Mouse (Mus musculus) kidney, postnatal 10 days (tissue): ENCODE data around the gene Gm10961.
"Not testable (repeated sequence)": the region's sequence is repeated elsewhere in the genome, so short reads cannot be mapped to it uniquely, and the experiment has no call there.

Source experiments
- DNase-seq: peaks from one replicate; pipeline ENCODE4 v3.0.0; 2021; ENCODE audit warnings: mixed read lengths

Gm10961 gene

DNA sequence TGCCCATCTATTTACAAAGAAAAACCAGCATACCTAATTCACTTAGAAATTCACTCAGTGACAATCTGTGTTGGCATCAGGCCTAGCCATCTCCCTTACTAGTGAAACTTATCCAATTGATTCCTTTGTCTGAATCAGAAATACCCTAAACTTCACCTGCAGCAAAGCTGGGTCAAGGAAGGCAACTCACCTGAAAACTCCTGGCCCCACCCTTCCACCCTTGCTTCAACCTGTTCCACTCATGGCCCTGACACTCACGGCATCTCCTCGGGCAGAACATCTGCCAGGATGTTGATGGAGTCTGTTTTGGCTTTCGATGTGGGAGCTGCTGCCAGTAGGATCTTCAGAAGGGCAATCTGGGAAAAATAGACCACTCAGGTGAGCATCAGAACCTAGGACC is 13.3 kb upstream of the Gm10961 start:
- DNase-seq: no peak

DNA sequence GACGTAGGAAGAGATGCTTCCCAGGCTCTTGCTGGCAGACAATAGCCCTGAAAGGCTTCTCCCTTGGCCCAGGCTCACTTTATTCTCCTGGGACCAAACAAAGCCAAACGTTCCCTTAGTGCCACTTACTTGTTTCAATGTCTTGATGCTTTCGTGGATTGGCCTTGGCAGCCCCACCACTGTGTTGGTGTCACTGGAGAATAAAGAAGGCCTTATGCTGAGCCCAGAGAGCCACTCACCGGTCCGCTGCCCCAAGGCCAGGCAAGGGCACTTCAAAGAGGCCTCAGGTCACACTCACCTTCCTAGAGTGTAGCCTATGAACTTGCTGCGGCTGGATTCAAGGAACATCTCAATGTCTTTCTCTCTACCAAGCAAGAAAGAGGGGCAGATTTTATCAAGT is 11.2 kb upstream of the Gm10961 start:
- no peak for DNase-seq

DNA sequence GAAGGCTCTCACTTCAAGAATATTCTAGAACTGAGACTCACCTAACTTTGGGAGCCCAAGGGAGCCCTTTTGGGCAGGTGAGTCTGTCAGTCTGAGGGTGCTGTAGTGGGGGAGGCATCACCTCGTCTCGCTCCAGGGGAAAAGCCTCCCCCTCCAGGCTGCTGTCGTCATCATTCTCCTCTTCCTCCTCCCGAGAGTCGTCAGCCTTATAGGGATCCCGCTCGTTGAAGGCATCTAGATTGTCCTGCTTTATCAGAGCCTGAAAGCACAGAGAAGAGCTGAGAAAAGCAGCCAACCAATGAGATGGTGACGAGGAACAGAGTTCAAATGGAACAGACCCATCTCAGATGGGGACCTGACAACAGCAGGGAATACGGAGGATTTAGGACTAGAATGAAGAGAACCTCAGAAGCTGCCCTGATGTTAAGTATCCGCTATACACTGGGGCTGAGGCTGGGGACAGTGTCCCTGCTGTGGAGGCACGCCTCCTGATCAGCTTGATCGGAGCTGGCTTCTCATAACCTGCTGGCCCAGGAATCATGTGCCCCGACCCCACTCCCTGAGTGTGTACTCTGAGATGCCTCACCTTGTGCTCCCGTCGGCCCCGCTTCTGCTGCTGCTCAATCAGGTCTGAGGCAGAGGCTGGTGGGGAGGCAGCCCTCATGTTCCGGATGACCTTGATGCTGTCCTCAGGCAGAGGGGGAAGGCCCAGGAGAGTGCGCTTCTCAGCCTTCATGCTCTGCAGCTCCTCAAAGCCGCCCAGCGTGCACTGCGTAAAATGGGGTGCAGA is 9.6 kb upstream of the Gm10961 start:
- DNase-seq: no peak

DNA sequence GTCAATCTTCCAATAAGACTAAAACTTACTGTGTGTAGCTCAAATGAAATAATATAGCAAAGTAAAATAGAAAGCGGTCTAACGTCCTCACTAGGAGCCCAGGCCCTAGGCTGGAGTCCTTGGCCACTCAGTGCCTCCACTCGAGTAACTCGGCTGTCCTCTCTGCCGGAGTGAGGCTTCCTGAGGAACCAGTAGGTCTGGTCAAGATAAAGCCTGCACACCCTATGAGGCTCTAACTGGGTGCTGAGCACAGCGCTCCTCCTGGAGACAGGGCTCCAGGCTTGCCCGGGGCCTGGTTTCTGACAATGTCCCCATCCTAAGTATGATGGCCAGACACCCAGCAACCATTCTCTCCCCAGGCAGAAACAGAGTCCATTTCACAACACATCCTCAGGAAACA is 8.6 kb upstream of the Gm10961 start:
- DNase-seq: no peak

DNA sequence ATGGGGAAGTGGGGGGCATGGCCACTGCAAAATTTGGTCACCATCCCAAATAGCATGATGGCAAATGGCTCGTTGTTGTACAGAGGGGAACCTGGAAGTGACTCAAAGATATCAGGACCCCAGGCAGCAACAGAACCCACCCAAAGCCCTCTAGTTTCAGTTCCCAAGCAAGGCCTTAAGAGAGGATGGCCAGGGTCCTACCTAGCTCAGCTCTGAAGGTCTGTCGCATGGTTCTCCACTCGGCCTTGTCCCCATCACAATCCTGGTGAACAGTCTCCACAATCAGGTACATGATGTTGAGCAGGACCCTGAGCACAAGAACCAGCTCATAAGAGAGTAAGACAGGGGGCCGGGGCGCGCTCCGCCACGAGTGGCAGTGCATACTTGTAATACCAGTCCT is 6.7 kb upstream of the Gm10961 start:
- no peak for DNase-seq

DNA sequence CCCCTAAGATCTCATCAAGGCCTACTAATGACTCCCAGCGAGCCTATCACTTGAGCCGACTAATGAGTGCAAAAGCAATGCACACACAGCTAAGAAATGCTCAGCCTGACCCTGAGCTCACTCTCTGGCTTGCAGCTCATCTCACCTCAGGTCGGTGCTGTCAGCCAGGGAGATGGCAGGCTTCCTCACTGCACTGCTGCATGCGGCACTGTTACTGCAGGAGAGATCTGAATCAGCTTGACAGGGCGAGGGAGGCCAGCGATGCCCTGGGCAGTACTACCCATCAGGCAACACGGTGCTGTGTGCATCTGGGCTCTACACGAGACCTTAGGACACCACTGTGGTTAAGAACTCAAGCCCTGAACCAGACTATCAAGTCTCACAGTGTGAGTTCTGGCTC is 5.6 kb upstream of the Gm10961 start:
- no peak for DNase-seq

DNA sequence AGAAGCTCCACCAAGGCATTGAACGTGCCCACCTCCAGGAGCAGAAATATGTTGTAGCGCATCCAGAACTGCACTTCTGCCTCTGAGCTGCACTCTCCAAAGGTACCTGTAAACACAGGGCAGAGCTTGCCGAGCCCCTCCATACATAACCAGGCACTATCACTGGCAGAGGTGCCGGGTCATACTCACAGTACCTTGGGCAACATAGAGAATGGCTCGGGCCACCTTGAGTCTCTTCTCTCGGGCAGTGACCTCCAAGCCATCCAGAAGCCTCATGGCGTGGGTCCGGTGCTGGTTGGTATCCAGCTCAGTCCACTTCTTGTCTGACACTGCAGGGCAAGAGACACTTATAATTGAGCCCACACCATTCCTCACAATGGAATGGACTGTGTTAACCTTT is 4.4 kb upstream of the Gm10961 start:
- no peak for DNase-seq

DNA sequence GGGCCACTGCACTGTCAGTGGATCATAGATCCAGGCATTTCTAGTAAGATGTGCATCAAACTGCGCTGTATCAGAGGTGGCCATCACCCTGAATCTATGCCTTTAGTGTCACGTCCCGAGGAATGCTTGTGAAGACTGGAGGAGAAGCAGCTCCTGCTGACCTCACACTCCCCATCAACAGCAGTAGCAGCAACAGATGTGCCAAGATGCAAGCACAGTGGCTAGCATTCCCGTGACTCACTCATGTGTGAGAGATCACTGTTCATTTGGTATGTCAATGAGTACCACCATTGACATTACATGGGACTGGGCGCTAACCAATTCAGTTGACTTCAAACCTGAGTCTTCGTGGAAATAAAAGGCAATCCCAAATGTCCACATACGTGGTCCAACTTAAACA is 3.5 kb upstream of the Gm10961 start:
- DNase-seq: no peak

DNA sequence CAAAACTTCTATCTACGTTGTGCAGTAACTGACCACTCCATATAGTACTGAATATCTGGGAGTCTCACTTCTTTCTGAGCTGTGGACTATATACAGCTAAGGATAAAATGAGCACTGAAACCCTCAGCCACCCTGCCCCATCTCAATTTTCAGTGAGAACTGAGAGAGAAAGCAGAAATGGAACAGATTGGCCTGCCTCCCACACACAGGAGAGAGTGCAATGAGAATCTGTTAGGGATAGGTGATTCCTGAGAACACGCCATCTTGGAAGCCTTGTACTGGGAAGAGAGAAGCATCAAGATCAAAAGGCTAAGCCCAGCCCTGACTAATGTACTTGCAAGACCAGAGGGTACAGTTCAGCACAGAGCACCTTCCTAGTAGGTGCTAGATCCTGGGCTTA is 2.6 kb upstream of the Gm10961 start:
- DNase-seq: no peak

DNA sequence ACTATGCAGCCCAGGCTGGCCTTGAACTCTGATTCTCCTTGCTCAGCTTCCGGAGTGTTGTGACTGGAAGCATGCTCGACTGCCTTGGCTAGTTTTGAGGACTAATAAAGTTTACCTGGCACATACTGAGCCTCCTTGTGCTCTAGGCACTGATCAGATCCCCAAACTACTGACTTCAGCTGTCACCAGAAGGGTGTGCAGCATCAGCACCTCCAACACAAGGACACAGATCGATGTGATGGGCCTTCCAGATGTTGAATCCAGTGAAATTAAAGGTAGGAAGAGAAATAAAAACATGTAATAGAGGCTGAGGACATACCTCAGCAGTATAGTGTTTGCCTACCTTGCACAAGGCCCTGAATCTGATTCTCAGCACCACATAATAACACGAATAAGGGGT is 1.7 kb upstream of the Gm10961 start:
- DNase-seq: no peak

DNA sequence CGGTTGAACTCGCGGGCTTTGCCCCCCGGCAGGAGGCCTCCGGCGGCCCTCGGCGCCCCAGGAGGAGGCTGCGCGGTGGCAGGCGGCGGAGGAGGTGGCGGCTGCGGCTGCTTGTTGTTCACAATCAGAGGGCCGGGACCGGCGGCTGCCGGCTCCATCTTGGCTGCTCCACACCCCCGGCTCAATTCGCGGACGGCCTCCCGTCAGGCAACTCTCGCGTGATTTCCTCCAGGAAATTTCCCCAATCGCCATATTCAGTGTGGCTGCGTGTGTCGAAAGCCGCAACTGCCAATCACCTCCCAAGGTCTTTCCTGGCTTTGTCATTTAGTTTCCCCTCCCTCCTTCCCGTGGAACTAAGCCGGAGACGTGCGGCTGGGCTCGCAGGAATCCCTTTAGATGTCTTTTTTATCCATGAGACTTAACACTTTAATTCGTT is 419 bp downstream of the Gm10961 start, which contains the start of gene Strip1:
Strip1 (minus strand) TSS at position 172 of the 436 bp plus-strand sequence.
- DNase-seq: peak; percentile 96

DNA sequence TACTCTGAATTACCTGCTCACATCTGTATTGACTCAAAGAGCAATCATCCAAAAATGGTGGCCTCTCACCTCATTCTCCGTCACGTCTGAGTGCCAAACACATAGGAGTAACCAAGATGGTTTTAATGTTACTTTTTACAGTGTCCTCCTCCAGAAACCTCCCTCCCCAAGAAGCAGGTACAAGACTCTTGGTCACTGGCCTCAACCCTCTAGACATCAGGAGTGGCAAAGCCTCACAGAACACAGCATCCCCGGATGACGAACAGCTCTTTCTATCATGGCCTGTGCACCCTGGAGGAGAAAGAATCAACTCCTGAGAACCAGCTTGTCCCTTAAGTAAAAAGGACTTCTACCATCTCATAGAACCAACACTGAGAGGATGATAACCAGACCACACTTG is 1.7 kb downstream of the Gm10961 start:
- DNase-seq: no peak

DNA sequence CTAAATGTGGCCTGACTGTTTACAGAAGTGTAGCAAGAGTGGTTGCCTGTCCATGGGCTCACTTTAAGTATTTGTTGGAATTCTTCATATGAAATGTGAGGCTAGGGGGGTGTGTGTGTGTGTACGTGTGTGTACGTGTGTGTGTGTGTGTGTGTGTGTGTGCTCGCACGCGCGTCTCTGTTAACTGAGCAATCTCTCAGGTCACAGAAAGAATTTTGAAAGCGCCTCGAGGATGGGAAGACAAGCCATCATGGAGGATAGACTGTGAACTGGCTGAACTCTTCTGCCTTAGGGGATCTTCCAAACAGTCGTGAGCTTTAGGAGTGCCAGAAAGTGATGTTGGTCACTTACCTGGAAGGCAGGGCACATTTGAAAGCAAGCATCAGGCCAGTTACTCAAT is 2.8 kb downstream of the Gm10961 start:
- no peak for DNase-seq

DNA sequence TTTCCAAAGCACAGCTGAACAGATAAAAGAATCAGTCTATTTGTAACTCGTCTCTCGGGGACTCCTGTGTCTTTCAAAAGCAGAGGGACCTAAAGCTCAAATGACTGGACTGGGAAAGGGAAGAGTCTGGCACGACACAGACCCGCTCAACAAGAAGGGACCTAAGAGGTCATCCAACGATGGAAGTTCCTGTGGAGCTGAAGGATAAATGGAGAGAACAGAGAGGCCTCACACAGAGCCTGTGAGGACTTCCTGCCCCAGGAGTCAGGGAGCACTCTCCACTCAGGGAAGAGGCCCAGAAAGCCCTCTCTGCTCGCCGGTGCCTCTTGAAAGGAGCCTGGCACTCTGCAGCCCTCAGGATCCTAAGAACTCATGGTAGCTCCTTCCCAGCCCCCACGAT is 4.7 kb downstream of the Gm10961 start:
- DNase-seq: no peak

DNA sequence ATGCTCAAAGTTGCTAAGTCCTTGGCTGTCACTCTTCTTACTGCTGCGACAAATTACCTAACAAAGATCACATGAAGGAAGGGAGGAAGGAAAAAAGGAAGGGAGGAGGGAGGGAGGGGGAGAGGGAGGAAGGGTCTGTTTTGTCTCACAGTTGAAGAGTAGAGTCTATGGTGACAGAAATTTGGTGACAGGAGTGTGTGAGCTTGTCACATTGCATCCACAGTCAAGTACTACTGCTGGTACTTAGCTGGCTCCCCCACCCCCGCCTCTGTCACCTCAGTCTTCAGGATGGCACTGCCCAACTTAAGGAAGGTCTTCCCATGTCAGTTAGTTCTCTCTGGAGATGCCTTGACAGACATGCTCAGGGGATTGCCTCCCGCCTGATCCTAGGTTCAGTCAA is 5.1 kb downstream of the Gm10961 start:
- DNase-seq: peak; percentile 0

DNA sequence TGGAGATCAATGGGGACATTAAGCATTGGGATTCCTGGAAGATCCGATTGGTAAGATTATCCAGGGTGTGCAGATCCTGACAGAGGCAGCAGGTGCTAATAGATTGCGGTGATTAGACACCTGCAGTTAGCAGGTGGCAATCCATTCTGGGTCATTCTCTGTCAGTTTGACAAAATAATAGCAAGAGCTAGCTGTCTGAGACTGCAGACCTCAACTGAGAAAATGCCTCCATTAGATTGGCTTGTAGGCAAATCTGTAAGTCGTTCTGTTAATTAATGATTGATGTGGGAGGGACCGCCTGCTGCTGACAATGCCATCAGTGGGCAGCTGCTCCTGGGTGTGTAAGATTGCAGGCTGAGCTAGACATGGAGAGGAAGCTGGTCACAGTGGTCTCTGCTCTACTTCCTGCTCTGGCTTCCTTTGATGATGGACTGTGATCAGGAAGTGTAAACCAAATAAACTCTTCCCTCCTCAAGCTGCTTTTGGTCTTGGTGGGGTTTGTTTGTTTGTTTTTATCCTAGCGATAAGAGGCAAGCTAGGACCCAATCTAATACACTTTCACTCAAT is 6.6 kb downstream of the Gm10961 start:
- no peak for DNase-seq

DNA sequence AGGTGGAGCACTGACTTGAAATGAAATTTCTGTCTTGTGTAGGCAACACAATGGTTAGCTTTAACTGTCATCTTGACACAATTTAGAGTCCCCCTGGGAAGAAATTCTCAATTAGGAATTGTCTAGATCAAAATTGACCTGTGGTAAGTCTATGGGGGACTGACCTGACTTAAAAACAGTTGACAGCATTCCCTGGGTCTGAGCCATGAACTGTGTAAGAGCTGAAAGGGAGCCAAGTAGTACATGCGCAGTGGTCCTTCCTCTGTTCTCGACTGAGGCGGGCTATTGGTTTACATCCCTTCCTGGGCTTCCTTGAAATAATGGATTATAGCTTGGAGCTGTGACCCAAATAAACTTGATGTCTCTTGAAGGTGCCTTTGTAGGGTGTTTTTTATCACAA is 15.8 kb downstream of the Gm10961 start:
- peak; percentile 30 for DNase-seq

DNA sequence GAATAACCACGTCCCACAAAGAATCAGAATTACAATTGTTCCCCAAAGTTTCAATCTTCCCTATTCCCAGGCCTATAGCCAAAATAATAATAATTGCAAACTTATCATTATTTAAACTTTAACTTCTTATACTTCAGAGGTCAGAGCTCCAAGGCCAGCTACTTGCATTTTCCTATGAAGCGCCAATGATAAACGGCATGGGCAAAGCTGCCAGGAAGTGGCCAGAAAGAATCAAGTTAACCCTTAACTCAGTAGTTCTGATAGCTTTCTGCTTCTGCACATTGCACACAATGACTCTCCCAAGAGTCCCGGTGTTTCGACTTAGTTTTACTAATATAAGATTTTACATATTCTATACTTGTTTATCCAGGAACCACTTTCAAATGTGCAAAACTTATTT is 19.2 kb downstream of the Gm10961 start:
- DNase-seq: not testable (repeated sequence)

DNA sequence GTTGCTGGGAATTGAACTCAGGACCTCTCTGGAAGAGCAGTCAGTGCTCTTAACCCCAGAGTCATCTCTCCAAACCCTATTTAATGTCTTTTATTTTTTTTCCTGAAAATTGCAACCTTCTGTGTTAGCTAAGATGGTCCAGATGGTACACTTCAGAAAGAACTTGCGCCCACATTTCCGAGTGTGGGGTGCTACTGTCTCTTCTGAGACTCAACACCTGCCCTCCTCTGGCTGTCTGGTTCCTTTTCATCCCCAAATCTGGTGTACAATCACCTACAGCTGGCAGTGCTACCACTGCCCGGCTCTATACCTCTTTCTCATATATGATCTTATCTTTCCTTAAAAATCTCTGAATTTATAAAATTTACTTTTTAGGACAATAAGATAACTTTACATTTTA is 21.8 kb downstream of the Gm10961 start:
- no peak for DNase-seq

DNA sequence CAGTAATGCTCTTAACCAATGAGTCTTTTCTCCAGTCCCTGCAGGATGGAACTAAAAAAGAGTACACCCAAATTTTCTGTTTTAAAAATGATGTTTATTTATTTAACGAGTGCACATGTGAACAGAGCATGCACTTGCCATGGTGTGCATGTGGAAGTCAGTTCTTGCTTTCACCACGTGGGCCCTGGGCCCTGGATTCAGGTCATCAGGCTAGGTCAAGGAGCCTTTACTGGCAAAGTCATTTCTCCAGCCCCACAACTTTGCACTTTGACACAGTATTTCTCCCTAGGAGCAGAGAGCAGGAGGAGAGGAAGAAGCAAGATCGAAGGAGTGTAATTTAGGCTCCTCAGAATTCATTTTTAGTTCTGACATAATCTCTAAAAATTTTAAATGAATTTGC is 23.7 kb downstream of the Gm10961 start:
- no peak for DNase-seq

DNA sequence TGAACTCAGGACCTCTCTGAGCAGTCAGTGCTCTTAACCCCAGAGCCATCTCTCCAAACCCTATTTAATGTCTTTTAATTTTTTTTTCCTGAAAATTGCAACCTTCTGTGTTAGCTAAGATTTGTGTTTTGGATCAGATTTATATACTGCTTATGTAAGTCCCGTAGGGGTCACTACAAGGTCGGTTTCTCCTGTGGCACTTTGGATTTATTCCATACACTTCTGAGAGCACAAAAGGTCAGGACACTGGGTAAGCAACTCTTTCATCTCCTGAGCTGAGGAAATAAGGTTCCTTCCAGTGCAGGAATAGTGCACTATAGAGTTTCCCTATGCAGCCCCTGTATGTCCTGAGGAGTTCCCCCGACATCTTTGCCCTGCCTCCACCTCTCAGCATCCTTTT is 24.4 kb downstream of the Gm10961 start:
- no peak for DNase-seq

DNA sequence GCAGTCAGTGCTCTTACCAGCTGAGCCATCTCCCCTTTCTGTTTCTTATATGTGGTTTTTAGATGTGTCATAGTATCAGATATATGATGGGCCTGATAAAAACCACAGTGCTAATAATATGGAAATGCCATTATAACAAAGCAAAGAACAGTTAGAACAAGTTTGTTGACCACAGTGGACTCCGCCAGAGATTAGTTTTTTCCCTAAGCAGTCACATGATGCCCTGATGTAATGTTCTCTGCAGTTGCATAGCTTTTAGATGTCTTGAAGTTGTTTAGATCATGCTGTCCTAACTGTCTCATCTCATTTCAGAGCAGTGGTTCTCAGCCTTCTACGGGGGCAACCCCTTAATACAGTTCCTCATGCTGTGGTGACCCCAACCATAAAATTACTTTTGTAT is 25.0 kb downstream of the Gm10961 start:
- DNase-seq: no peak

DNA sequence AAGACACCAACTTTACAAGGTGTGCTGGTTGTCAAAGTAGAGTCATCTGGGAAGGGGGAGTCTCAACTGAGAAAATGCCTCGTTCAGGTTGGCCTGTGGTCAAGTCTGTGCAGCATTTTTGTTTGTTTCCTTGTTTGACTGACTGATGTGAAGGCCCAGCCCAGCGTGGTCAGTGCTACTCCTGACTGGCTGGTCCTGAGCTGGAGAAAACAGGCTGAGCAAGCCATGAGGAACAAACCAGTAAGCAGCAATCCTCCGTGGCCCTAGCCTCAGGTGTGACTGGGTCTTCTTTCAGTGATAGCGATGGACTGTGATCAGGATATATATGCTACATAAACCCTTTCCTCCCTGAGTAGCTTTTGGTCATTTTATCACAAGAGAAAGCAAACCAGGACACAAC is 25.8 kb downstream of the Gm10961 start:
- DNase-seq: no peak

DNA sequence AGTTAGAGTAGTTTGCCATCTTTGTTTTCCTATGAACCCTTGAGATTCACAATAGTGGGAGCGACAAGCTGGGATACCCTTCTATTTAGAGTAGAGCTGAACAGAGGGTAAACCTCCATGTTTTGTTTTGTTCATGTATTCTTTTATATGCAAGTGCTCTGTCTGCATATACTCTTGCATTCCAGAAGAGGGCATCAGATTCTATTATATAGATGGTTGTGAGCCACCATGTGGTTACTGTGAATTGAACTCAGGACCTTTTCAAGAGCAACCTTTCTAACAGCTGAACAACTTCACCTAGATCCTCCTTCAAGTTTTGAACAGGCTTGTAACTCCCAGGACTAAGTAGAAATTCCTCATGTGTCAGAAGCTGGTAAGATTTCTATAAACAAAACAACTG is 27.9 kb downstream of the Gm10961 start:
- no peak for DNase-seq

DNA sequence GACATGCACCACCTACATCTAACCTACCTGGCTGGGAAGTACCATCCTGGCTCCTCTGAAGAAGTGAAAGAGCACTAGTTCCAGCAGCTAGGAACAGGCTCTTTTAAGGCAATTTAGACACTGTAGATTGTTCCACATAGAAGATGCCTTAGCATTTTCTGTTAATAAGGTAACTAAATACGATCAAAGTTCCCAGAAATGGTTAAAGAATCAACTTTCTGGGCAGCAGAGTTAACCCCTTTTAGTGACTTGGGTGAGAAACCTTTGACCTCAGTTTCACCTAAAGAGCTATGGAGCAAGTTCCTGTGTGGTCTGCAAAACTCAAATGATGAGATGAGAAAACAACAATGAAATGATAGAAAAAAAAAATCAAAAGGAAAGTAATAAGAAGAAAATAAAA is 33.5 kb downstream of the Gm10961 start:
- no peak for DNase-seq
